In genomic region chr7:99876345-99876744, GRCm38 (mm10) we compare ENCODE assay signal across 8 mouse cellular contexts. TPM values are rescaled to one million over a fixed set of nuclear protein-coding genes. Genes with fewer than 3 reads are reported as not detected.
DNase-seq lines count a peak whose midpoint lies in the region; ATAC-seq and TF ChIP-seq lines count a peak whose summit lies in the region.

No protein-coding gene starts in this region.

- H3K27me3 ChIP-seq in ES-Bruce4 (ENCODE audit: control insufficient read depth, insufficient read depth, low read length, poor library complexity, severe bottlenecking) = no peaks in the 10 kb centered on the region
- H3K27me3 ChIP-seq in embryonic facial prominence, embryonic 13.5 days = no peaks in the 10 kb centered on the region
- peaks cover 5% of the 10 kb centered on the region; the same call in 1 of the 2 replicates for H3K27me3 ChIP-seq in heart, embryonic 10.5 days (ENCODE audit: insufficient read depth, poor library complexity, severe bottlenecking)
- H3K27me3 ChIP-seq in lung, embryonic 14.5 days (ENCODE audit: insufficient read depth, low read length) = no peaks in the 10 kb centered on the region

- ATAC-seq in embryonic facial prominence, embryonic 13.5 days (ENCODE audit: insufficient number of reproducible peaks, insufficient read depth, low FRiP score, low TSS enrichment, low read depth) = 0 out of 2 replicates have a peak, but pooled peaks have one; percentile 32
- no peak for ATAC-seq in lung, embryonic 14.5 days (ENCODE audit: insufficient read depth)

- TF ChIP-seq EP300 in ES-Bruce4 (IDR thresholded peaks at IDR 0.05; ENCODE audit: insufficient read depth, low read depth, low read length) = no peak

- TF ChIP-seq POLR2A in ES-Bruce4 (IDR thresholded peaks at IDR 0.05; ENCODE audit: insufficient read depth, low read length) = no peak
- TF ChIP-seq POLR2A in bone marrow, adult 2 months (IDR thresholded peaks at IDR 0.05; ENCODE audit: borderline replicate concordance, control insufficient read depth, low read depth, low read length) = no peak

- no peak overlapping the region for H3K9ac ChIP-seq in ES-Bruce4 (ENCODE audit: low read depth, poor library complexity, severe bottlenecking)
- H3K9ac ChIP-seq in embryonic facial prominence, embryonic 13.5 days = no peak overlapping the region
- H3K9ac ChIP-seq in lung, embryonic 14.5 days = no peak overlapping the region

- WGBS in bone marrow, adult 2 months = 2% methylated on average over 3 of the region's 3 CpGs
- WGBS in embryonic facial prominence, embryonic 13.5 days = 2% methylated on average over 3 of the region's 3 CpGs
- WGBS in heart, embryonic 10.5 days = 0% methylated on average over 3 of the region's 3 CpGs
- WGBS in lung, embryonic 14.5 days = 1% methylated on average over 3 of the region's 3 CpGs

- H3K4me3 ChIP-seq in ES-Bruce4 (ENCODE audit: low read depth, low read length) = no peak overlapping the region
- H3K4me3 ChIP-seq in bone marrow, adult 2 months (replicated peaks; ENCODE audit: control insufficient read depth, low read depth, low read length) = no peak overlapping the region
- H3K4me3 ChIP-seq in embryonic facial prominence, embryonic 13.5 days = no peak overlapping the region
- H3K4me3 ChIP-seq in heart, embryonic 10.5 days = no peak overlapping the region
- H3K4me3 ChIP-seq in lung, embryonic 14.5 days (ENCODE audit: low read depth, low read length) = no peak overlapping the region

- H3K36me3 ChIP-seq in ES-Bruce4 (ENCODE audit: control insufficient read depth, insufficient read depth, low read length, poor library complexity, severe bottlenecking) = no peaks in the 10 kb centered on the region
- H3K36me3 ChIP-seq in embryonic facial prominence, embryonic 13.5 days = no peaks in the 10 kb centered on the region
- H3K36me3 ChIP-seq in heart, embryonic 10.5 days = no peaks in the 10 kb centered on the region
- no peaks in the 10 kb centered on the region for H3K36me3 ChIP-seq in lung, embryonic 14.5 days (ENCODE audit: insufficient read depth)

- no peak overlapping the region for H3K4me2 ChIP-seq in embryonic facial prominence, embryonic 13.5 days
- H3K4me2 ChIP-seq in lung, embryonic 14.5 days = no peak overlapping the region

- H3K4me1 ChIP-seq in ES-Bruce4 (ENCODE audit: control insufficient read depth, insufficient read depth, low read length) = no peaks in the 10 kb centered on the region
- no peaks in the 10 kb centered on the region for H3K4me1 ChIP-seq in bone marrow, adult 2 months (ENCODE audit: control insufficient read depth, insufficient read depth, low read length)
- H3K4me1 ChIP-seq in embryonic facial prominence, embryonic 13.5 days = peaks cover 6% of the 10 kb centered on the region; the same call in 1 of the 2 replicates
- H3K4me1 ChIP-seq in heart, embryonic 10.5 days = peaks cover 16% of the 10 kb centered on the region
- H3K4me1 ChIP-seq in lung, embryonic 14.5 days (ENCODE audit: insufficient read depth) = no peaks in the 10 kb centered on the region

- H3K27ac ChIP-seq in ES-Bruce4 (ENCODE audit: insufficient read depth, low read length) = no peak overlapping the region
- no peak overlapping the region for H3K27ac ChIP-seq in bone marrow, adult 2 months (ENCODE audit: control insufficient read depth, insufficient read depth, low read depth, low read length, poor library complexity)
- no peak overlapping the region for H3K27ac ChIP-seq in embryonic facial prominence, embryonic 13.5 days
- no peak overlapping the region for H3K27ac ChIP-seq in heart, embryonic 10.5 days
- H3K27ac ChIP-seq in lung, embryonic 14.5 days (ENCODE audit: low read depth) = no peak overlapping the region

- DNase-seq in heart, embryonic 10.5 days (ENCODE audit: low spot score) = peak; percentile 92
- DNase-seq in kidney, postnatal 4 days = peak; percentile 89 to 90
- peak; percentile 94 for DNase-seq in lung, embryonic 14.5 days
- peak; percentile 74 for DNase-seq in ovary, postnatal 36 days (ENCODE audit: low spot score)
- DNase-seq in thymus, postnatal 14 days = peak; percentile 92

- peak; percentile 83 for TF ChIP-seq CTCF in ES-Bruce4 (IDR thresholded peaks at IDR 0.05; ENCODE audit: low read depth, low read length)
- TF ChIP-seq CTCF in bone marrow, adult 2 months (IDR thresholded peaks at IDR 0.05; ENCODE audit: control insufficient read depth, insufficient read depth, low read length) = peak; percentile 85
- TF ChIP-seq CTCF in lung, embryonic 14.5 days (IDR thresholded peaks at IDR 0.05; ENCODE audit: low read depth) = peak; percentile 94

- no peaks in the 10 kb centered on the region for H3K9me3 ChIP-seq in ES-Bruce4 (replicated peaks; ENCODE audit: control insufficient read depth, insufficient read depth, low read length, poor library complexity, severe bottlenecking)
- no peaks in the 10 kb centered on the region for H3K9me3 ChIP-seq in embryonic facial prominence, embryonic 13.5 days
- no peaks in the 10 kb centered on the region for H3K9me3 ChIP-seq in heart, embryonic 10.5 days
- H3K9me3 ChIP-seq in lung, embryonic 14.5 days (ENCODE audit: low read depth, low read length) = no peaks in the 10 kb centered on the region

RNA-seq across cellular contexts. Expression of gene Spcs2, which starts 13.1 kb away (rescaled TPM):
- polyA plus RNA-seq in ES-Bruce4 (2011; ENCODE audit: insufficient read depth, insufficient read length, low read depth, missing spikeins) = 98.6 and 104 TPM in 2 replicates
- 42.7 and 59.2 TPM in 2 replicates for polyA plus RNA-seq in bone marrow, adult 2 months (2011; ENCODE audit: insufficient read depth, insufficient read length, low replicate concordance, missing spikeins)
- 360 and 364 TPM in 2 replicates for polyA plus RNA-seq in embryonic facial prominence, embryonic 13.5 days (2015; fragmentation: Nextera tagmentation; extraction: Ambion mirVana)
- polyA plus RNA-seq in heart, embryonic 10.5 days (2016; fragmentation: Nextera tagmentation; extraction: Ambion mirVana) = 241 and 302 TPM in 2 replicates
- polyA plus RNA-seq in lung, embryonic 14.5 days (2014; fragmentation: Nextera tagmentation; extraction: Ambion mirVana) = 322 and 366 TPM in 2 replicates

RNA-seq across cellular contexts. Expression of gene Xrra1, which starts 17.4 kb away (rescaled TPM):
- 0.87 TPM in 1 of 2 replicates, not detected in the other for polyA plus RNA-seq in ES-Bruce4 (2011; ENCODE audit: insufficient read depth, insufficient read length, low read depth, missing spikeins)
- not detected in 2 replicates for polyA plus RNA-seq in bone marrow, adult 2 months (2011; ENCODE audit: insufficient read depth, insufficient read length, low replicate concordance, missing spikeins)
- polyA plus RNA-seq in embryonic facial prominence, embryonic 13.5 days (2015; fragmentation: Nextera tagmentation; extraction: Ambion mirVana) = 0.50 and 0.59 TPM in 2 replicates
- polyA plus RNA-seq in heart, embryonic 10.5 days (2016; fragmentation: Nextera tagmentation; extraction: Ambion mirVana) = 0.24 and 0.31 TPM in 2 replicates
- polyA plus RNA-seq in lung, embryonic 14.5 days (2014; fragmentation: Nextera tagmentation; extraction: Ambion mirVana) = 0.30 and 0.34 TPM in 2 replicates

RNA-seq across cellular contexts. Expression of gene Neu3, which starts 48.1 kb away (rescaled TPM):
- 4.0 and 5.0 TPM in 2 replicates for polyA plus RNA-seq in ES-Bruce4 (2011; ENCODE audit: insufficient read depth, insufficient read length, low read depth, missing spikeins)
- 4.5 and 5.0 TPM in 2 replicates for polyA plus RNA-seq in bone marrow, adult 2 months (2011; ENCODE audit: insufficient read depth, insufficient read length, low replicate concordance, missing spikeins)
- 2.2 and 2.6 TPM in 2 replicates for polyA plus RNA-seq in embryonic facial prominence, embryonic 13.5 days (2015; fragmentation: Nextera tagmentation; extraction: Ambion mirVana)
- 3.1 and 3.3 TPM in 2 replicates for polyA plus RNA-seq in heart, embryonic 10.5 days (2016; fragmentation: Nextera tagmentation; extraction: Ambion mirVana)
- polyA plus RNA-seq in lung, embryonic 14.5 days (2014; fragmentation: Nextera tagmentation; extraction: Ambion mirVana) = 3.0 and 3.2 TPM in 2 replicates
